Mouse (Mus musculus): ENCODE measurements around the gene Reps1.

The Reps1 gene

GRCm38 (mm10) chr10:18055696-18056390 is at the start of gene Reps1:
Gene Reps1, plus strand, starts transcription at chr10:18055861.
- in situ Hi-C loops (cut with MboI; ENCODE audit: unreplicated experiment in 2 of 2): loop anchor here (5.0 to 10.0 kb wide), 3 partner anchors 51 to 339 kb away; no protein-coding TSS in a partner anchor

GRCm38 (mm10) chr10:18006756-18007155 is 48.9 kb upstream of the Reps1 start:
- in situ Hi-C loops (cut with MboI; ENCODE audit: unreplicated experiment in 2 of 2): no loop called here

GRCm38 (mm10) chr10:18007243-18007642 is 48.4 kb upstream of the Reps1 start:
- in situ Hi-C loops (cut with MboI; ENCODE audit: unreplicated experiment in 2 of 2): no loop called here

- in situ Hi-C loops (cut with MboI; ENCODE audit: unreplicated experiment in 2 of 2): no loop called here
Measured at GRCm38 (mm10) chr10:18008118-18008517, 47.5 kb upstream of the Reps1 start.

- in situ Hi-C loops (cut with MboI; ENCODE audit: unreplicated experiment in 2 of 2): no loop called here
Measured at GRCm38 (mm10) chr10:18009744-18010143, 45.9 kb upstream of the Reps1 start.

GRCm38 (mm10) chr10:18011761-18012160 is 43.9 kb upstream of the Reps1 start:
- in situ Hi-C loops (cut with MboI; ENCODE audit: unreplicated experiment in 2 of 2): no loop called here

- in situ Hi-C loops (cut with MboI; ENCODE audit: unreplicated experiment in 2 of 2): no loop called here
Measured at GRCm38 (mm10) chr10:18020443-18020842, 35.2 kb upstream of the Reps1 start.

GRCm38 (mm10) chr10:18020846-18021245 is 34.8 kb upstream of the Reps1 start:
- in situ Hi-C loops (cut with MboI; ENCODE audit: unreplicated experiment in 2 of 2): no loop called here

GRCm38 (mm10) chr10:18021576-18022311 is 33.9 kb upstream of the Reps1 start:
- in situ Hi-C loops (cut with MboI; ENCODE audit: unreplicated experiment in 2 of 2): no loop called here

GRCm38 (mm10) chr10:18022312-18022711 is 33.3 kb upstream of the Reps1 start:
- in situ Hi-C loops (cut with MboI; ENCODE audit: unreplicated experiment in 2 of 2): no loop called here

- in situ Hi-C loops (cut with MboI; ENCODE audit: unreplicated experiment in 2 of 2): no loop called here
Measured at GRCm38 (mm10) chr10:18022741-18023347, 32.8 kb upstream of the Reps1 start, which contains the start of gene Abracl. Gene Abracl, minus strand, starts transcription at chr10:18023288.

GRCm38 (mm10) chr10:18034408-18034807 is 21.3 kb upstream of the Reps1 start:
- in situ Hi-C loops (cut with MboI; ENCODE audit: unreplicated experiment in 2 of 2): no loop called here

- in situ Hi-C loops (cut with MboI; ENCODE audit: unreplicated experiment in 2 of 2): no loop called here
Measured at GRCm38 (mm10) chr10:18036849-18037248, 18.8 kb upstream of the Reps1 start.

GRCm38 (mm10) chr10:18046380-18046779 is 9.3 kb upstream of the Reps1 start:
- in situ Hi-C loops (cut with MboI; ENCODE audit: unreplicated experiment in 2 of 2): loop anchor here (10.0 kb wide), 2 partner anchors 302 to 348 kb away; no protein-coding TSS in a partner anchor

GRCm38 (mm10) chr10:18047380-18048146 is 8.1 kb upstream of the Reps1 start:
- in situ Hi-C loops (cut with MboI; ENCODE audit: unreplicated experiment in 2 of 2): loop anchor here (10.0 kb wide), 2 partner anchors 303 to 347 kb away; no protein-coding TSS in a partner anchor

GRCm38 (mm10) chr10:18055009-18055695 is 509 bp upstream of the Reps1 start:
- in situ Hi-C loops (cut with MboI; ENCODE audit: unreplicated experiment in 2 of 2): loop anchor here (5.0 to 10.0 kb wide), 3 partner anchors 52 to 340 kb away; no protein-coding TSS in a partner anchor

GRCm38 (mm10) chr10:18056391-18056745 is 707 bp downstream of the Reps1 start:
- in situ Hi-C loops (cut with MboI; ENCODE audit: unreplicated experiment in 2 of 2): loop anchor here (5.0 to 10.0 kb wide), 3 partner anchors 51 to 338 kb away; no protein-coding TSS in a partner anchor

GRCm38 (mm10) chr10:18058681-18059338 is 3.1 kb downstream of the Reps1 start:
- in situ Hi-C loops (cut with MboI; ENCODE audit: unreplicated experiment in 2 of 2): loop anchor here (5.0 to 10.0 kb wide), 3 partner anchors 48 to 336 kb away; no protein-coding TSS in a partner anchor

GRCm38 (mm10) chr10:18059807-18060206 is 4.1 kb downstream of the Reps1 start:
- in situ Hi-C loops (cut with MboI; ENCODE audit: unreplicated experiment in 2 of 2): loop anchor here (5.0 to 10.0 kb wide), 3 partner anchors 47 to 335 kb away; no protein-coding TSS in a partner anchor

All from v-Abl transformed pro-B cells (cell line).